Mouse (Mus musculus): Measurements from ENCODE around the gene Fam207a. TPM values are rescaled to one million over a fixed set of nuclear protein-coding genes. Genes with fewer than 3 reads are reported as not detected.

The Fam207a gene
- polyA plus RNA-seq, 1 experiment from 2014 or later, result 41.6 TPM

- no peak overlapping the region for H3K9ac ChIP-seq (replicated peaks)
- no peaks in the 10 kb centered on the region for H3K27me3 ChIP-seq
- no peaks in the 10 kb centered on the region for H3K4me1 ChIP-seq (replicated peaks)
- no peak overlapping the region for H3K4me3 ChIP-seq (replicated peaks)
- no peak for ATAC-seq
- H3K36me3 ChIP-seq, result no peaks in the 10 kb centered on the region
- no peak overlapping the region for H3K4me2 ChIP-seq (replicated peaks)
- WGBS, result 75% methylated on average over 19 of the region's 19 CpGs
- no peaks in the 10 kb centered on the region for H3K9me3 ChIP-seq
- H3K27ac ChIP-seq, result no peak overlapping the region
Observed at GRCm38 (mm10) chr10:77440841-77441755, 74.5 kb downstream of the Fam207a start.

GRCm38 (mm10) chr10:77440286-77440685 lies 75.3 kb downstream of the Fam207a start:
- Histone ChIP-seq H3K36me3 (no peaks in the 10 kb centered on the region), H3K27ac (no peak overlapping the region), H3K4me2 (replicated peaks) (no peak overlapping the region), H3K9ac (replicated peaks) (no peak overlapping the region), H3K4me3 (replicated peaks) (no peak overlapping the region), H3K9me3 (no peaks in the 10 kb centered on the region), H3K27me3 (no peaks in the 10 kb centered on the region), H3K4me1 (replicated peaks) (no peaks in the 10 kb centered on the region)
- 65% methylated on average over 6 of the region's 6 CpGs for WGBS
- ATAC-seq, result no peak

DNA sequence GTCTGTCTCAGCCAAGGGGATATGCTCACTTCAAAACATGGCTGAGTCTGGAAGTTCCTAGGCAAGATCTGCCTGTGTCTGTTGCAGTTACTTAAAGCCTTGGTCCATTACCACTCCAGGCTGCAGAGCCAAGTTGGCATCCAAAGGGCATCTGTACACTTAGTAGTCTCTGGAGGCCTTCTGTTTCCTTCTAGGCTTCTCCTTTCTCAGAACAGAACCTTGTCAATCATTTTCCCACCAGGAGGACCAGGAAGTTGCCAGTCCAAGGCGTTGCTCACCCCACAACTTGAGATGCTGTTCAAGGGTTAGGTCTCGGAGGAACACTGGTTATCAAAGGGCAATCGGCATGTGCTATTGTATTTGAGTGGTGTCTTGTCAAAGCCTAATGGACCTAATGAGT lies 76.6 kb downstream of the Fam207a start:
- Histone ChIP-seq H3K9me3 (no peaks in the 10 kb centered on the region), H3K4me2 (replicated peaks) (no peak overlapping the region), H3K4me3 (replicated peaks) (no peak overlapping the region), H3K9ac (replicated peaks) (no peak overlapping the region), H3K36me3 (no peaks in the 10 kb centered on the region), H3K4me1 (replicated peaks) (0 out of 2 replicates have a peak, but pooled peaks cover 3% of the 10 kb centered on the region), H3K27me3 (no peaks in the 10 kb centered on the region), H3K27ac (no peak overlapping the region)
- ATAC-seq, result no peak
- 88% methylated on average over 3 of the region's 3 CpGs for whole genome bisulfite sequencing

DNA sequence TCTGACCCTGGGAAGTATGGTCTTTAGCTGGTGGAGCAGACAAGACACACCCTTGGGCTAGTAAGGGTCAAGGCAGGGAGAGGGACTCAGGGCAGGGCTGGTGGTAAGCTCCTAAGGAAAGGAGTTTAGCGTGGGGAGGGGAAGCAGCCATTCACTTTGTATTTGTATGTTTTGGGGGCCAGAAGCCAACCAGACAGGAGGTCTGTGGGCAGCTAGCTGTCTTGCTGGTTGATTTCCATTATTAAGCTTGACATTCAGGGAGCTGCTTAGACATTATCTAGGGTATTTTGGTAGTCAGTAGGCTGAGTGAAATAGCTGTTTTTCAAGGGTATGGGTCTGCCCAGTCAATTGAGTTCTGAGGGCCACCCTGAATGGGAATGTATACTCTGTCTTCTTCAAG lies 77.6 kb downstream of the Fam207a start:
- Histone ChIP-seq H3K9me3 (no peaks in the 10 kb centered on the region), H3K36me3 (no peaks in the 10 kb centered on the region), H3K4me3 (replicated peaks) (no peak overlapping the region), H3K9ac (replicated peaks) (no peak overlapping the region), H3K27me3 (no peaks in the 10 kb centered on the region), H3K4me1 (replicated peaks) (0 out of 2 replicates have a peak, but pooled peaks cover 3% of the 10 kb centered on the region), H3K27ac (no peak overlapping the region), H3K4me2 (replicated peaks) (no peak overlapping the region)
- 65% methylated on average over 1 of the region's 1 CpGs for WGBS
- no peak for ATAC-seq

Other genes with a start within 250 kb of the Fam207a start
- gene Adarb1, start 97.5 kb downstream of the Fam207a start, polyA plus RNA-seq (2015; fragmentation: Nextera tagmentation; extraction: Ambion mirVana), result 10.0 and 10.9 TPM in 2 replicates
- gene Itgb2, start 14.5 kb upstream of the Fam207a start, polyA plus RNA-seq (2015; fragmentation: Nextera tagmentation; extraction: Ambion mirVana), result 0.61 and 0.87 TPM in 2 replicates
- 57.5 and 59.0 TPM in 2 replicates for gene Pttg1ip, start 65.9 kb upstream of the Fam207a start, polyA plus RNA-seq (2015; fragmentation: Nextera tagmentation; extraction: Ambion mirVana)
- 302 and 320 TPM in 2 replicates for gene Sumo3, start 90.3 kb upstream of the Fam207a start, polyA plus RNA-seq (2015; fragmentation: Nextera tagmentation; extraction: Ambion mirVana)
- gene Gm49325, start 90.4 kb upstream of the Fam207a start, polyA plus RNA-seq (2015; fragmentation: Nextera tagmentation; extraction: Ambion mirVana), result 2.5 TPM in 1 of 2 replicates, not detected in the other
- gene Ube2g2, start 106.5 kb upstream of the Fam207a start, polyA plus RNA-seq (2015; fragmentation: Nextera tagmentation; extraction: Ambion mirVana), result 89.8 and 95.5 TPM in 2 replicates
- gene Tspear, start 170.8 kb upstream of the Fam207a start, polyA plus RNA-seq (2015; fragmentation: Nextera tagmentation; extraction: Ambion mirVana), result 0.67 and 1.2 TPM in 2 replicates
- not detected in 2 replicates for gene Gm19402, start 175.0 kb upstream of the Fam207a start, polyA plus RNA-seq (2015; fragmentation: Nextera tagmentation; extraction: Ambion mirVana)
- gene Gm9508, start 181.4 kb upstream of the Fam207a start, polyA plus RNA-seq (2015; fragmentation: Nextera tagmentation; extraction: Ambion mirVana), result not detected in 2 replicates
- gene Gm10272, start 190.8 kb upstream of the Fam207a start, polyA plus RNA-seq (2015; fragmentation: Nextera tagmentation; extraction: Ambion mirVana), result not detected in 2 replicates
- gene Gm10024, start 195.7 kb upstream of the Fam207a start, polyA plus RNA-seq (2015; fragmentation: Nextera tagmentation; extraction: Ambion mirVana), result not detected in 2 replicates
- gene Gm10142, start 200.0 kb upstream of the Fam207a start, polyA plus RNA-seq (2015; fragmentation: Nextera tagmentation; extraction: Ambion mirVana), result not detected in 2 replicates
- gene Krtap12-1, start 204.8 kb upstream of the Fam207a start, polyA plus RNA-seq (2015; fragmentation: Nextera tagmentation; extraction: Ambion mirVana), result not detected in 2 replicates
- gene Gm10100, start 210.7 kb upstream of the Fam207a start, polyA plus RNA-seq (2015; fragmentation: Nextera tagmentation; extraction: Ambion mirVana), result not detected in 2 replicates
- gene Gm18596, start 226.9 kb upstream of the Fam207a start, polyA plus RNA-seq (2015; fragmentation: Nextera tagmentation; extraction: Ambion mirVana), result not detected in 2 replicates
- gene Gm9736, start 235.6 kb upstream of the Fam207a start, polyA plus RNA-seq (2015; fragmentation: Nextera tagmentation; extraction: Ambion mirVana), result not detected in 2 replicates
- not detected in 2 replicates for gene Gm3233, start 243.9 kb upstream of the Fam207a start, polyA plus RNA-seq (2015; fragmentation: Nextera tagmentation; extraction: Ambion mirVana)

Measured in midbrain, embryonic 13.5 days (tissue).